In the genomic region with DNA sequence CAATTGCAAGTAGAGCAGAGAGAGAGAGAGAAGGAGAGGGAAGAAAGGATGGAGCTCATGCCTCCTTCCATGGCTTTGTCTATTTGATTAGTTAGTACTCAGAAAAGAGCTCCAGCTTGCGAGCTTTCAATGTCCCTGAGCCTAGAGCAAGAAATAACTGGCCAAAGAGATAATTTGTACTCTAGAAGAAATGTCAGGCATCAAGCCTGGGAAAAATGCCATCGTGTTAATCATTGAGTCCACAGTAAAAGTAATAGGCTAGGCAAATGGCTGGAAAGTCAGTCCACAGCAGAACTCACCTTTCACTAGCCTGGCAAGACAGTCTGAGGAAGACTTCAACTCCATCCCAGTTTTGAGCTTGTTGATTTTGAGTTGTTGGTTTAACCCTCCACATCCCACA, we compare ENCODE assay signal across 28 mouse cellular contexts.
DNase-seq lines count a peak whose midpoint lies in the region; ATAC-seq and TF ChIP-seq lines count a peak whose summit lies in the region.
"Had no signal": no experiment of that assay in that cellular context is flagged by ENCODE, and none has a peak within 500 bp of the region (broad histone marks: within the 10 kb centered on the region; RNA-seq: fewer than 3 reads in every experiment).

No protein-coding gene starts in this region.

- no peaks in the 10 kb centered on the region for H3K4me1 ChIP-seq in kidney, embryonic 14.5 days (ENCODE audit: control insufficient read depth, insufficient read depth, low read length)
- H3K4me1 ChIP-seq in kidney, embryonic 16.5 days (ENCODE audit: insufficient read depth, low read length): no peaks in the 10 kb centered on the region
- no peaks in the 10 kb centered on the region for H3K4me1 ChIP-seq in liver, adult 2 months (ENCODE audit: control insufficient read depth, insufficient read depth, low read length)
- no peaks in the 10 kb centered on the region for H3K4me1 ChIP-seq in liver, embryonic 12.5 days
- H3K4me1 ChIP-seq: embryonic facial prominence, embryonic 10.5 days; embryonic facial prominence, embryonic 13.5 days; forebrain, embryonic 10.5 days; forebrain, embryonic 13.5 days; hindbrain, embryonic 10.5 days had no signal

- H3K27me3 ChIP-seq in kidney, embryonic 14.5 days (ENCODE audit: control insufficient read depth, insufficient read depth, low read length): no peaks in the 10 kb centered on the region
- H3K27me3 ChIP-seq in kidney, embryonic 16.5 days (ENCODE audit: insufficient read depth, low read length): no peaks in the 10 kb centered on the region
- no peaks in the 10 kb centered on the region for H3K27me3 ChIP-seq in liver, adult 2 months (ENCODE audit: control insufficient read depth, insufficient read depth, low read length)
- no peaks in the 10 kb centered on the region for H3K27me3 ChIP-seq in liver, embryonic 12.5 days (replicated peaks)
- H3K27me3 ChIP-seq: embryonic facial prominence, embryonic 13.5 days; forebrain, embryonic 13.5 days had no signal

- no peaks in the 10 kb centered on the region for H3K9me3 ChIP-seq in kidney, embryonic 14.5 days (ENCODE audit: control insufficient read depth, low read length)
- no peaks in the 10 kb centered on the region for H3K9me3 ChIP-seq in kidney, embryonic 16.5 days (ENCODE audit: low read length)
- no peaks in the 10 kb centered on the region for H3K9me3 ChIP-seq in liver, embryonic 12.5 days (replicated peaks)
- H3K9me3 ChIP-seq: embryonic facial prominence, embryonic 10.5 days; embryonic facial prominence, embryonic 13.5 days; forebrain, embryonic 10.5 days; forebrain, embryonic 13.5 days; hindbrain, embryonic 10.5 days had no signal

- TF ChIP-seq POLR2A in liver, adult 2 months (IDR thresholded peaks at IDR 0.05; ENCODE audit: extremely low read depth, insufficient read depth, low read length): no peak

- no peak overlapping the region for H3K27ac ChIP-seq in kidney, embryonic 14.5 days (ENCODE audit: low read depth, low read length)
- H3K27ac ChIP-seq in kidney, embryonic 16.5 days (ENCODE audit: low read length): no peak overlapping the region
- H3K27ac ChIP-seq in liver, adult 2 months (replicated peaks; ENCODE audit: insufficient read depth, low read depth, low read length): no peak overlapping the region
- no peak overlapping the region for H3K27ac ChIP-seq in liver, embryonic 12.5 days
- H3K27ac ChIP-seq: embryonic facial prominence, embryonic 10.5 days; embryonic facial prominence, embryonic 13.5 days; forebrain, embryonic 10.5 days; forebrain, embryonic 13.5 days; hindbrain, embryonic 10.5 days; hindbrain, embryonic 14.5 days; hindbrain, postnatal 0 days had no signal

- WGBS in kidney, embryonic 14.5 days: 86% methylated on average over 2 of the region's 2 CpGs
- 86% methylated on average over 2 of the region's 2 CpGs for WGBS in kidney, embryonic 16.5 days
- WGBS in liver, adult 2 months: 70% methylated on average over 2 of the region's 2 CpGs
- 54% methylated on average over 2 of the region's 2 CpGs for WGBS in liver, embryonic 12.5 days (ENCODE audit: insufficient replicate concordance)

- H3K4me2 ChIP-seq in kidney, embryonic 14.5 days (replicated peaks; ENCODE audit: low read depth, low read length): no peak overlapping the region
- no peak overlapping the region for H3K4me2 ChIP-seq in kidney, embryonic 16.5 days (replicated peaks; ENCODE audit: low read depth, low read length)
- H3K4me2 ChIP-seq in liver, embryonic 12.5 days: no peak overlapping the region
- H3K4me2 ChIP-seq: embryonic facial prominence, embryonic 13.5 days; forebrain, embryonic 13.5 days; heart, embryonic 11.5 days; hindbrain, embryonic 14.5 days had no signal

- H3K36me3 ChIP-seq in kidney, embryonic 14.5 days (ENCODE audit: control insufficient read depth, insufficient read depth, low read length): no peaks in the 10 kb centered on the region
- no peaks in the 10 kb centered on the region for H3K36me3 ChIP-seq in kidney, embryonic 16.5 days (ENCODE audit: insufficient read depth, low read length)
- no peaks in the 10 kb centered on the region for H3K36me3 ChIP-seq in liver, adult 2 months (ENCODE audit: control insufficient read depth, insufficient read depth, low read length)
- H3K36me3 ChIP-seq in liver, embryonic 12.5 days: no peaks in the 10 kb centered on the region
- H3K36me3 ChIP-seq: embryonic facial prominence, embryonic 10.5 days; embryonic facial prominence, embryonic 13.5 days; forebrain, embryonic 10.5 days; hindbrain, embryonic 10.5 days had no signal

- H3K9ac ChIP-seq in kidney, embryonic 14.5 days (ENCODE audit: low read depth, low read length): no peak overlapping the region
- no peak overlapping the region for H3K9ac ChIP-seq in kidney, embryonic 16.5 days (replicated peaks; ENCODE audit: low read length)
- no peak overlapping the region for H3K9ac ChIP-seq in liver, adult 2 months (ENCODE audit: low read depth, low read length)
- no peak overlapping the region for H3K9ac ChIP-seq in liver, embryonic 12.5 days
- H3K9ac ChIP-seq: embryonic facial prominence, embryonic 13.5 days; forebrain, embryonic 13.5 days; hindbrain, embryonic 14.5 days had no signal

- peak; percentile 16 for DNase-seq in kidney, adult 11 months
- peak; percentile 79 for DNase-seq in kidney, adult 9 months
- peak; percentile 1 for DNase-seq in liver, adult 2 months (ENCODE audit: extremely low read depth, low read depth, low spot score)
- peak; percentile 5 for DNase-seq in fibroblast of lung, adult 2 months (ENCODE audit: low read depth)
- no peak for DNase-seq in left cerebral cortex, adult 11 months (ENCODE audit: low spot score)
- DNase-seq: adrenal gland, postnatal 14 days; cerebellum, adult 11-12 months; cerebellum, adult 8-10 months; cerebellum, postnatal 10 days; cerebellum, postnatal 36 days; embryo, embryonic 11 days; gastrocnemius, postnatal 10 days; gastrocnemius, postnatal 36 days had no signal

- no peak overlapping the region for H3K4me3 ChIP-seq in kidney, embryonic 14.5 days (ENCODE audit: low read length)
- no peak overlapping the region for H3K4me3 ChIP-seq in kidney, embryonic 16.5 days (ENCODE audit: low read length)
- no peak overlapping the region for H3K4me3 ChIP-seq in liver, adult 2 months (ENCODE audit: insufficient read depth, low read depth, low read length)
- H3K4me3 ChIP-seq in liver, embryonic 12.5 days: no peak overlapping the region
- H3K4me3 ChIP-seq: embryonic facial prominence, embryonic 10.5 days; embryonic facial prominence, embryonic 13.5 days; erythroblast, embryonic 14.5 days; forebrain, embryonic 10.5 days; forebrain, embryonic 13.5 days; hindbrain, embryonic 10.5 days had no signal

- H3K79me2 ChIP-seq in liver, adult 2 months (ENCODE audit: control insufficient read depth, insufficient read depth, low read length): no peaks in the 10 kb centered on the region

- TF ChIP-seq CTCF in liver, adult 2 months (IDR thresholded peaks at IDR 0.05; ENCODE audit: low read depth, low read length): no peak

- no peak for ATAC-seq in kidney, embryonic 14.5 days (ENCODE audit: low FRiP score, low TSS enrichment)
- no peak for ATAC-seq in kidney, embryonic 16.5 days (ENCODE audit: low FRiP score, low TSS enrichment)
- no peak for ATAC-seq in liver, embryonic 12.5 days
- ATAC-seq: activated CD4-positive, CD25-positive, alpha-beta regulatory T cell, adult 4 months; CD4-positive, CD25-positive, alpha-beta regulatory T cell, adult 4 months; forebrain, embryonic 13.5 days; forebrain, embryonic 16.5 days; hindbrain, postnatal 0 days had no signal
